Mouse (Mus musculus) ES-E14 (cell line): ENCODE measurements around the gene Smarcc1. TPM values are rescaled to one million over a fixed set of nuclear protein-coding genes. Genes with fewer than 3 reads are reported as not detected.

Experiments used
- DNase-seq: peaks from one replicate; pipeline ENCODE4 v3.0.0-alpha.2; 2013; ENCODE audit warnings: low read depth, low spot score
- H3K27ac ChIP-seq: 2 replicates; pipeline ENCODE4 v1.5.1; 2012; ENCODE audit warnings: low read depth, mild to moderate bottlenecking, low read length, moderate library complexity, mixed read lengths; ENCODE audit not compliant: poor library complexity, insufficient read depth, severe bottlenecking
- H3K36me3 ChIP-seq: 2 replicates; pipeline ENCODE4 v1.6.1; 2012; ENCODE audit warnings: mild to moderate bottlenecking, low read length, moderate library complexity, mixed read lengths; ENCODE audit not compliant: control insufficient read depth, poor library complexity, insufficient read depth, severe bottlenecking
- H3K4me1 ChIP-seq, 2 experiments: fragments of 150-350 bp in 1 of 2; sonication (generic) in 1 of 2; 2 replicates each; pipeline ENCODE4 v1.6.1; 2012; ENCODE audit warnings: low read length in 2 of 2, mild to moderate bottlenecking in 1 of 2, mixed read lengths in 1 of 2; ENCODE audit not compliant: control insufficient read depth in 2 of 2, insufficient read depth in 2 of 2, poor library complexity in 1 of 2
- H3K4me3 ChIP-seq, 2 experiments: fragments of 150-350 bp in 1 of 2; sonication (generic) in 1 of 2; 2 replicates each; pipeline ENCODE4 v1.5.1; 2012; ENCODE audit warnings: low read length in 2 of 2, low read depth in 1 of 2, mild to moderate bottlenecking in 1 of 2, mixed read lengths in 1 of 2; ENCODE audit not compliant: insufficient read depth in 1 of 2, poor library complexity in 1 of 2, severe bottlenecking in 1 of 2
- H3K9ac ChIP-seq: 2 replicates; pipeline ENCODE4 v1.6.1; 2012; ENCODE audit warnings: low read depth, mild to moderate bottlenecking, low read length, mixed read lengths; ENCODE audit not compliant: poor library complexity, insufficient read depth, severe bottlenecking
- H3K9me3 ChIP-seq: fragments of 150-350 bp; sonication (generic); 2 replicates; pipeline ENCODE4 v1.6.1; 2012; ENCODE audit warnings: low read depth, mild to moderate bottlenecking, low read length; ENCODE audit not compliant: control insufficient read depth, insufficient read depth
- CHD2 ChIP-seq: IDR thresholded peaks from 2 replicates; pipeline ENCODE4 v1.6.1; 2014; ENCODE audit warnings: mild to moderate bottlenecking, low read depth, low read length, inconsistent platforms
- HCFC1 ChIP-seq: IDR thresholded peaks from 2 replicates; pipeline ENCODE4 v1.6.1; 2012; ENCODE audit warnings: low read length, inconsistent platforms, borderline replicate concordance; ENCODE audit not compliant: insufficient read depth
- MAFK ChIP-seq: IDR thresholded peaks from 2 replicates; pipeline ENCODE4 v1.6.1; 2014; ENCODE audit warnings: mild to moderate bottlenecking, low read depth, low read length, inconsistent platforms; ENCODE audit not compliant: insufficient read depth
- ZC3H11A ChIP-seq: IDR thresholded peaks from 2 replicates; pipeline ENCODE4 v1.6.1; 2012; ENCODE audit warnings: low read depth, mild to moderate bottlenecking, inconsistent platforms, low read length, borderline replicate concordance
- ZNF384 ChIP-seq: IDR thresholded peaks from 2 replicates; pipeline ENCODE4 v1.6.1; 2012; ENCODE audit warnings: low read depth, low read length, inconsistent platforms
- in situ Hi-C, 2 experiments: fragments of 600-800 bp; cut with MboI; formaldehyde crosslinking; loops; one replicate each; pipeline ENCODE4 v1.15.1; 2025; ENCODE audit warnings: low sequenced_read_pairs in 2 of 2, inconsistent platforms in 1 of 2; ENCODE audit not compliant: unreplicated experiment in 2 of 2
- total RNA-seq: library from RNA; depleted of rRNA; stranded (reverse); fragments of 300-350 nt; gene quantifications from 2 replicates; pipeline ENCODE4 v1.2.3, GENCODE M21; 2012

Smarcc1 gene
- total RNA-seq, 1 experiment: 64.3 TPM

GRCm38 (mm10) chr9:110163071-110163470 is 45.6 kb downstream of the Smarcc1 start:
- no peak for DNase-seq
- H3K4me3 ChIP-seq: no peak overlapping the region
- no peak overlapping the region for H3K27ac ChIP-seq
- H3K9ac ChIP-seq: no peak overlapping the region
- in situ Hi-C loops: no loop called here
- no peaks in the 10 kb centered on the region for H3K9me3 ChIP-seq
- no peaks in the 10 kb centered on the region for H3K4me1 ChIP-seq
- TF ChIP-seq CHD2 (no peak), ZC3H11A (no peak), ZNF384 (no peak), MAFK (no peak), HCFC1 (no peak)
- H3K36me3 ChIP-seq: peaks cover 22% of the 10 kb centered on the region

DNA sequence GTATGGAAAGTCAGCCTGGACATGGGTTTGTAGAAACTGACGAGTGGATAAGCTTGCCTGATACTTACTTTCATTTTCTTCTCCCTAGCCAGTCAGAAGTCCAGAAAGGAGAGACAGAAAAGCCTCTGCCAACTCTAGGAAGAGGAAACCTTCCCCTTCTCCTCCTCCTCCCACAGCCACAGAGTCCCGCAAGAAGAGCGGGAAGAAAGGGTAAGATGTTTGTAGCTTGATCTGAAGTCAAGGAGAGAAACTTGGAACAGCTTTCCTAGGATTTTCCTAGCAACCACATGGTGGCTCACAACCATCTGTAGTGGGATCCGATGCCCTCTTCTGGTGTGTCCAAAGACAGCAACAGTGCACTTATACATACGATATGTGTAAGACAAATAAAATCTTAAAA is 53.4 kb downstream of the Smarcc1 start:
- Histone ChIP-seq H3K9me3 (no peaks in the 10 kb centered on the region), H3K36me3 (peaks cover 28% of the 10 kb centered on the region), H3K9ac (no peak overlapping the region), H3K27ac (no peak overlapping the region), H3K4me3 (no peak overlapping the region), H3K4me1 (no peaks in the 10 kb centered on the region)
- no peak for TF ChIP-seq ZC3H11A
- TF ChIP-seq ZNF384: no peak
- TF ChIP-seq CHD2: no peak
- no peak for TF ChIP-seq HCFC1
- no peak for TF ChIP-seq MAFK
- no peak for DNase-seq
- in situ Hi-C loops: no loop called here

DNA sequence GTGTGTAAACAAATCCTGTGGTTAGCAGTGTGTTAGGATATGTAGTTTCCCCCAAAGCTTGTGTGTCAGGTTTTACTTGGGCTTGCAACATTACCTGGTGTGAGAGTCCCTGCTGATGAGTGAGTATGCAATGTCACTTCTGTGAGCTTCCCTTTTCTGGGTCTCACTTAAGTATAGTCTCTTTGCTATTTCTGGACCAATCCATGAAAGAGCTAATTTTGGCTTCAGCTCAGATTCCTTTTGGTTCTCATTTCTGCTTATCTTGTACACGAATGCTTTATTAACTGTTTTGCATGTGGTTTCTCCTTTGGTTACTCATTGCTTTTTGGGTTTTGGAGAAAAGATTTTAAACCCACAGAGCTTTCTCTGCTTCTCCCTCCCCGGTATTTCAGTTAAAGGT is 82.4 kb downstream of the Smarcc1 start:
- DNase-seq: no peak
- Histone ChIP-seq H3K4me3 (no peak overlapping the region), H3K36me3 (peaks cover 34% of the 10 kb centered on the region), H3K4me1 (peaks cover 0 to 3% of the 10 kb centered on the region in 2 experiments; a peak in 1 of 4 replicates), H3K9me3 (no peaks in the 10 kb centered on the region), H3K27ac (no peak overlapping the region), H3K9ac (no peak overlapping the region)
- in situ Hi-C loops: no loop called here
- TF ChIP-seq ZNF384 (no peak), ZC3H11A (no peak), HCFC1 (no peak)

GRCm38 (mm10) chr9:110205526-110206404 is 88.3 kb downstream of the Smarcc1 start:
- peaks cover 18% of the 10 kb centered on the region for H3K36me3 ChIP-seq
- in situ Hi-C loops: no loop called here
- TF ChIP-seq MAFK (no peak), ZNF384 (no peak), CHD2 (no peak), HCFC1 (no peak), ZC3H11A (no peak)

More at GRCm38 (mm10) chr9:110205526-110206404, 88.3 kb downstream of the Smarcc1 start:
- Histone ChIP-seq H3K4me3 (no peak overlapping the region), H3K9me3 (no peaks in the 10 kb centered on the region), H3K9ac (no peak overlapping the region), H3K27ac (peak overlapping the region; percentile 69; the same call in 1 of the 2 replicates), H3K4me1 (peaks cover 0 to 10% of the 10 kb centered on the region in 2 experiments; a peak in 2 of 4 replicates)
- peak; percentile 86 for DNase-seq
